Mouse (Mus musculus): Measurements from ENCODE around the gene Kirrel3. TPM values are rescaled to one million over a fixed set of nuclear protein-coding genes. Genes with fewer than 3 reads are reported as not detected.
A peak's percentile ranks its signal among the peaks of the same experiment; 100 is the strongest.

The Kirrel3 gene
- total RNA-seq, 1 experiment from 2014 or later, result not detected

- no peak for ATAC-seq (replicated peaks; ENCODE audit: low read depth, poor library complexity, severe bottlenecking)
Observed at GRCm38 (mm10) chr9:34733579-34733978, 247.9 kb downstream of the Kirrel3 start.

GRCm38 (mm10) chr9:34734991-34735390 is 249.3 kb downstream of the Kirrel3 start:
- no peak for ATAC-seq (replicated peaks; ENCODE audit: low read depth, poor library complexity, severe bottlenecking)

GRCm38 (mm10) chr9:34739431-34739830 is 253.7 kb downstream of the Kirrel3 start:
- no peak for ATAC-seq (replicated peaks; ENCODE audit: low read depth, poor library complexity, severe bottlenecking)

- ATAC-seq (replicated peaks; ENCODE audit: low read depth, poor library complexity, severe bottlenecking), result no peak
Observed at GRCm38 (mm10) chr9:34740814-34741213, 255.1 kb downstream of the Kirrel3 start.

GRCm38 (mm10) chr9:34748003-34748402 is 262.3 kb downstream of the Kirrel3 start:
- ATAC-seq (replicated peaks; ENCODE audit: low read depth, poor library complexity, severe bottlenecking), result no peak

GRCm38 (mm10) chr9:34749161-34749560 is 263.5 kb downstream of the Kirrel3 start:
- ATAC-seq (replicated peaks; ENCODE audit: low read depth, poor library complexity, severe bottlenecking), result no peak

GRCm38 (mm10) chr9:34749877-34750276 is 264.2 kb downstream of the Kirrel3 start:
- ATAC-seq (replicated peaks; ENCODE audit: low read depth, poor library complexity, severe bottlenecking), result no peak

GRCm38 (mm10) chr9:34750887-34751286 is 265.2 kb downstream of the Kirrel3 start:
- no peak for ATAC-seq (replicated peaks; ENCODE audit: low read depth, poor library complexity, severe bottlenecking)

GRCm38 (mm10) chr9:34752076-34752800 is 266.5 kb downstream of the Kirrel3 start:
- no peak for ATAC-seq (replicated peaks; ENCODE audit: low read depth, poor library complexity, severe bottlenecking)

- ATAC-seq (replicated peaks; ENCODE audit: low read depth, poor library complexity, severe bottlenecking), result 0 out of 2 replicates have a peak, but pooled peaks have one; percentile 52
Observed at GRCm38 (mm10) chr9:34752801-34753170, 267.1 kb downstream of the Kirrel3 start.

- ATAC-seq (replicated peaks; ENCODE audit: low read depth, poor library complexity, severe bottlenecking), result no peak
Observed at GRCm38 (mm10) chr9:34753891-34754290, 268.2 kb downstream of the Kirrel3 start.

- no peak for ATAC-seq (replicated peaks; ENCODE audit: low read depth, poor library complexity, severe bottlenecking)
Observed at GRCm38 (mm10) chr9:34754523-34755097, 268.9 kb downstream of the Kirrel3 start.

GRCm38 (mm10) chr9:34756055-34756454 is 270.4 kb downstream of the Kirrel3 start:
- no peak for ATAC-seq (replicated peaks; ENCODE audit: low read depth, poor library complexity, severe bottlenecking)

GRCm38 (mm10) chr9:34758925-34759324 is 273.2 kb downstream of the Kirrel3 start:
- no peak for ATAC-seq (replicated peaks; ENCODE audit: low read depth, poor library complexity, severe bottlenecking)

GRCm38 (mm10) chr9:34760521-34760920 is 274.8 kb downstream of the Kirrel3 start:
- ATAC-seq (replicated peaks; ENCODE audit: low read depth, poor library complexity, severe bottlenecking), result no peak

- no peak for ATAC-seq (replicated peaks; ENCODE audit: low read depth, poor library complexity, severe bottlenecking)
Observed at GRCm38 (mm10) chr9:34766792-34767623, 281.3 kb downstream of the Kirrel3 start.

- ATAC-seq (replicated peaks; ENCODE audit: low read depth, poor library complexity, severe bottlenecking), result no peak
Observed at GRCm38 (mm10) chr9:34768961-34769360, 283.3 kb downstream of the Kirrel3 start.

GRCm38 (mm10) chr9:34770951-34771350 is 285.3 kb downstream of the Kirrel3 start:
- no peak for ATAC-seq (replicated peaks; ENCODE audit: low read depth, poor library complexity, severe bottlenecking)

- ATAC-seq (replicated peaks; ENCODE audit: low read depth, poor library complexity, severe bottlenecking), result no peak
Observed at GRCm38 (mm10) chr9:34771401-34771800, 285.7 kb downstream of the Kirrel3 start.

GRCm38 (mm10) chr9:34772022-34772437 is 286.3 kb downstream of the Kirrel3 start:
- ATAC-seq (replicated peaks; ENCODE audit: low read depth, poor library complexity, severe bottlenecking), result no peak

GRCm38 (mm10) chr9:34781356-34781755 is 295.7 kb downstream of the Kirrel3 start:
- ATAC-seq (replicated peaks; ENCODE audit: low read depth, poor library complexity, severe bottlenecking), result no peak
